Mouse (Mus musculus): ENCODE measurements at regions not wholly inside any gene's neighbourhood (a gene's known extent, or its start where the extent isn't known, plus 50 kb on each side); places are given as distances from the start of the nearest gene placed in this dataset.

DNA sequence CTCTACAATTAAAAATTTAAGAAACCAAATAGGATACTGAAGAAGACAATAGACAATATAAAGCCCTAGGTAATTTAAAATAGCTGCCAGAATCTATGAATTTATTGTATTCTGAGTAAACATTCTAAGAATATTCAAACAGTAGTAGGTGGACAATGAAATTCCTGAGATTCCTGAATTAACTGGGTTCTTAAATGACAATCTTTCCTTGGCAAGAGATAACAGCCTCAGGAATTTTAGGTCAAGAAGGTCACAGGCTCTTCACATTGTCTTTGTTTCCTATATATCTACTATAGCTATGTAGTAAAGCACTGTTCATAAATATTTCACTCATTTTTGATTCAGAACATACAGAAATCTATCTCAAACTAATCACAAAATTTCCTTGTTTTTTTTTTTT is 919.9 kb upstream of the Cox7c start:
- DNase-seq (ENCODE audit: inconsistent ontology term) = peak; percentile 61
